Mouse (Mus musculus): ENCODE measurements around the gene Tmem179.
A peak's percentile ranks its signal among the peaks of the same experiment; 100 is the strongest.

The Tmem179 gene

DNA sequence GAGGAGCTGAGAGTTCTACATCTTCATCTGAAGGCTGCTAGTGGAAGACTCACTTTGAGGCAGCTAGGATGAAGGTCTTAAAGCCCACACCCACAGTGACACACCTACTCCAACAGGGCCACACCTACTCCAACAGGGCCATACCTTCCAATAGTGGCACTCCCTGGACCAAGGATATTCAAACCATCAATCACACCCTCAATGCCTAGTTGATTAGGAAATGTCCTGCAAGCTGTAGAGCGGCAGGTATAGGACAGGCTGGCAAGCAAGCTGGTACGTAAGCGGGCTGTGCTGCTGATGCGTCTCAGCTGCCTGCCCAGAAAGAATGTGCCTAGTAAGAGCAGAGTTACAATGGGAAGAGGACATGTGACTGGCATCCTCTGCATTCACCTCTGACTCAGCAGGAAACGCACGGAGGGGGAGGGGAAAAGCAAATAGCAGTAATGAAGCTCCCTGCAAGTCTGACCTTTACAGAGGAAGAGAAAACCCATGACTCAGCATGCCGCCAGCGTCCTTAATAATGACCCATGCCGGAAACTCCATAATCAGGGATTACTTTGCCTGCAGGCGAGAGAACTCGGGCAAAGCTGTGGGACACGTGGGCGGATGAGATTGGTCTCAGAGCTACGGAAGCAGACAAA, at the start of gene Tmem179:
Gene Tmem179, minus strand, starts transcription at position 51 of the 641 bp plus-strand sequence.
- DNase-seq (ENCODE audit: low spot score) = peak; percentile 80

DNA sequence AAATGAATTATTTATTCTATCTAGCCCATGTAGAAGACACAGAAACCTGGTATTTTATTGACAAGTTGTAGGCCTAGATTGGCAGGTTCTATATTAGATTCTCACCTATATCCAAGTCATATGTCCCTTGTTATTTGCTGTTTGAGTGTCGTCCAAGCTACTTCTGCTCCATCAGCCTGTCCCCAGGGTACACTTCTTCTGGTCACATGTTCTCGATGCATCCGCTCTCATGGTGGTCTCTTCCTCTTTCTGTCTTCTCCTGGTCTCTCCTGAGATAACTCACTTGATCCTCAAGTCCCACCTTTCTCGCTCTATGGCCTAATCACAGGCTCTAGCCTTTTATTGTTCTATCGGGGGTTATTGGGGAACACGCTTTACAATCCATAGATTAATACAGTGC, 46.5 kb upstream of the Tmem179 start:
- DNase-seq (ENCODE audit: low spot score) = no peak

DNA sequence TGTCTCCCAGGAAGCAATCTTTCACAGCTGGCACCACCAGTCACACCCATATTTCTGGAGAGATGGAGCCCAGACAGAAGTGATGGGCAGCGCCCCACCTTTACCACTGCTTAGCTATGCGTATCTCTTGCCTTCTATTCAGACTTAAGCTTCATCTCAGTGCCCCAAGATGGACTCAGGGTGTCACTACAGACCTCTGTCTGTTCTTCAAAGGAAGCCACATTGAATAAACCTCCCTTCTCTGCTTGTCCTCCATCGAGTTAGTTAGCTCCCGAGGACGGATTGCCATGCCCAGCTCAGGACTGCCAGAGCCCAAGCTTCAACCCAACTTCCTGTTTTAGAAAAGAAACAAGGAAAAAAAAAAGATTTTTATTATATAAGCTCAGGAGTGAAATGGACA, 45.9 kb upstream of the Tmem179 start:
- no peak for DNase-seq (ENCODE audit: low spot score)

DNA sequence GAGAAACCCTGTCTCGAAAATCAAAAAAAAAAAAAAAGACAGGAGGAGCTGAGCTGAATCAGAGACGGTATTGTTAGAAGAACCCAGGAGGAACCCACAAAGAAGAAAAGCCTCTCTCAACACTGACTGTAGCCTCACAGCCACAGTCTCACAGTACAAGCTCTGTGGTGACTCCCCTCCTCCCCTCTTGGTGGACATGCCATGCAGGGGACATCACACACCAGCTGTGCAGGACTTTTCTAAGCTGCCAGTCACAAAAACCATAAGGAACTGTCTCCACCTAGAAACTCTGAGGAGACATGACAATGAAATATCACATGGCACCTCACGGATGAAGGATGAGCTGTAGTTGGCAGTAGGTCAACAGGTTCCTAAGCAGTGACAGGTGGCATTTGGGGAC, 44.6 kb upstream of the Tmem179 start:
- DNase-seq (ENCODE audit: low spot score) = no peak

DNA sequence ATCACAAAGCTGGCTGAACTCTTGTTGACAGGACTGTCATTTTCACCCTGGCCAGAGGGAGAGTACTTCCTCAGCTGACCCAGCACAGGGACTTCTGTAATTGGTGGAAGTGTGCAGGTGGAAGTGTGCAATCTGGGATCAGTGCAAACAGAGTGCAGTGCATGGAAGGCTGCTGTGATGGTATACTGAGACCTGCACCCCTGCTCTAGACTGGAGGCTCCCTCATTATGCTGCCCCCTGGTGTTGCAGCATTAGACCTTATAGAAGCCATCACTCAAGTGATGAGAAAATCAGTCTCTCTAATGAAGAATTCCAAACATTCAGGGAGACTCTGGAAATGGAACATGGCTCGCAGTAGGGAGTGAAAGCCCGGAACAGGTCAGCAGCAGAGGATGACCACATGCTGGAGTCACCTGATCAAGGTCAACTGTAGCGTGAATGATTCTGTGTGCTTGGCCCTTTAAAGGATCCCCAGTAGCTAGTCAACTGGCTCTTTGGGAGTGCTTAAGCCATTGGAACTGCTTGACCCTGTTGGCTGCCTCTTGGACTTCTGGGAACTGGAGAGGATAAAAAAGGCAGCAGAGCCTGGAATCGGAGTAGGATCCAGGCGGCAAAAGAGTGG, 43.7 kb upstream of the Tmem179 start:
- DNase-seq (ENCODE audit: low spot score) = peak; percentile 46

DNA sequence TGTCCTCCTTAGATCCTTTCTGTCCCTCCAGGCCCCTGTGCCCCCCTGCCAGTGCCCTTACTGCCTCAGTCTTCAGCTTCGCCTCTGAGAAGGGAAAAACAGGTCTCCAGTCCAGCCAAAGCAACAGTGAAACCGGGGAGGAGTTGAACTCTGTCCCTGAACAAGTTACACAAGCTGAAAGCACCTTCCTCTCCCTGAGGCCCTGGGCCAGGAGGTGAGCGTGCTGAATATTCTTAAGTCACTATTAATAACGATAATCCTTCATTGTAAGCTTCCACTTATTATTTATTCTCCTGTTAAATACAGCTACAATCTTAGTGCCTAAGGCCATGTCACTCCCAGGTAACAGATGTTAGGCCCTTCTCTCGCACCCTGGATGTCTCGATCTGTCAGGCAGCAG, 43.1 kb upstream of the Tmem179 start:
- no peak for DNase-seq (ENCODE audit: low spot score)

DNA sequence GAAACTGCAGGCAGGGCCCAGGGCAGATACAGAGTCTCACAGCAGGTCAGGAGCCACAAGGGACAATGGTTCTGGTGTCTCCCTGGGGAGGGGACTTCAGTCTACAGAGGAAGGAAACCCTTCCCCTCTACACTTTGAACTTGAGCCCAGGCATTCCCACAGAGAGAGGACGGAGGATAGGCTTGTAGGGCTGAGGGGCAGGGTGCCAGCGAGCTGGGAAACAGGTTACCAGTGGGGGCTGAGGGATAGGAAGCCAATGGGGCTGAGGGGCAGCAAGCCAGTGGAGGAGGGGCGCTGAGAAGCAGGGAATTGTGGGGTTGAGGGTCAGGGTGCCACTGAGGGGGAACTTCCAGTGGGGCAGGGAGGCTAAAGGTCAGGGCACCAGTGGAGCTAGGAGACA, 42.7 kb upstream of the Tmem179 start:
- no peak for DNase-seq (ENCODE audit: low spot score)

DNA sequence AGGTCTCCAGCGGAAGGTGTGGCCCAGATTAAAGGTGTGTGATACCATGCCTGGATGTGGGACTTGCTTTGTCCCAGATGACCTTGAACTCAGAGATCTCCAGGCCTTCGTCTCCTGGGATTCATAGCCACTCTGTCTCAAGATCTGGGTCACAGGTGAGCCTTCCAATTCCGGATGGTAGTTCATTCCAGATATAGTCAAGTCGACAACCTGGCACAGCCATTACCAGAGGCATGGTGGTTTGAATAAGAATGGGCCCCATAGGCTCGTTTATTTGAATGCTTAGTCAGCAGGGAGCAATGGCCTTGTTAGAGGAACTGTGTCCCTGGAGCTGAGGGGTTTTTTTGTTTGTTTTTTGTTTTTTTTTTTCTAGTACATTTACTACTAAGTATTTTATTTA, 40.7 kb upstream of the Tmem179 start:
- DNase-seq (ENCODE audit: low spot score) = no peak

DNA sequence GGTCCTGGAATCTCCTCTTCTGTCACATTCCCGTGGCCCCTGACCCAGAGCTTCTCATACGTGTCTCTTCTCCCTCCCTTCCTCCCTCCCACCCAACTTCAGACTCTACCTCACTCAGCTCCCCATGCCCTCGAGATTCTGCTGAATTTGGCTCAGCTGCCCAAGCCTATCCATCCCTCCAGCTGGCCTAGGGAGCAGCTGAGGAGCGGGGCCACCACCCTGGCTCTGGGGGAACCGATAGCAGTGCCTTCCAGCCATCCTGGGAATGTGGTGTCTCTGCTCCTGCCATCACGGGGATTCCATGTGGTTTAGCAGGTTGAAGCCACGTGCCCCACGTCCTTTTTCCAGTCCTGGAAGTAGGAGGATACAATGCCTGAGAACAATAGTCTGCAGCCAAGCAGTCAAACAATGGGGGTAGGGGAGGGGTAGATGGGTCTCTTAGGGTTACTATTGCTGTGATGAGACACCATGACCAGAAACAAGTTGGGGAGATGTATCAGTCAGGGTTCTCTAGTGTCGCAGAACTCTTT, 40.0 kb upstream of the Tmem179 start:
- DNase-seq (ENCODE audit: low spot score) = no peak

DNA sequence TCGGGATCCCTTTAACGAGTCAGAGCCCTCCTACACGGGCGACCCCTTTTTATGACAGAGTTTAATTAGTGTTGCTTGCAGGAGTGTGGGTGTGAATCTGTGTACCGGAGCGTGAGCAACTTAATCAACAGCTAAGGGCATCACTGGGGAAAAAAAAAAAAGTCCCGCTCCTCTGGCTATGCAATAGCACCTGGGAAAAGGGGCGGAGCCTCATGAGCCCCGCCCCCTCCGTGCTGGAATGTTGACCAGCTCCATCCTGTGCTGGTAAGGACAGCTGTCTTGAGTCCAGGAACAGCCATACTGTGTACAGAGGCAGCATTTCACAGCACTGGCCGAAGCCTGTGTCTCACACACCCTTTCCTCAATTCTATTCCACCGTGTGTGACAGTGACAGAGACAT, 38.4 kb upstream of the Tmem179 start:
- no peak for DNase-seq (ENCODE audit: low spot score)

DNA sequence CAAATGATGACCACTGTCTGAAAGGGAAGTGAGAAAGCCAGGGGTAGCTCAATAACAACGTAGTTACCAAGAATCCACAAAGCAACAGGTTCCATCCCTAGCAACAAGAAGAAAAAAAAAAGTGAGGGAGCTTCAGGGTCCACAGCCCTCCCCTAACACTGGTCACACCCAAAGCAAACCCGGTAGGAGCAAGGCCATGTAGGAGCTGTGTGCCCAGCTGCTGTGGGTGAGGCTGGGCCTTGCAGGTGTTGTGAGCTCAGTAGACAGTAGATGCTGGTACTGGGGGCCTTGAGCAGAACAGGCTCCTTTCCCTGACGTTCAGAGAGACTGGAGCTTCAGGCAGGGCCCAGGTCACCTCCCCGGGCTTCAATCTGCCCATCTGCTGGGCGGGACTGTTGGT, 36.0 kb upstream of the Tmem179 start:
- no peak for DNase-seq (ENCODE audit: low spot score)

DNA sequence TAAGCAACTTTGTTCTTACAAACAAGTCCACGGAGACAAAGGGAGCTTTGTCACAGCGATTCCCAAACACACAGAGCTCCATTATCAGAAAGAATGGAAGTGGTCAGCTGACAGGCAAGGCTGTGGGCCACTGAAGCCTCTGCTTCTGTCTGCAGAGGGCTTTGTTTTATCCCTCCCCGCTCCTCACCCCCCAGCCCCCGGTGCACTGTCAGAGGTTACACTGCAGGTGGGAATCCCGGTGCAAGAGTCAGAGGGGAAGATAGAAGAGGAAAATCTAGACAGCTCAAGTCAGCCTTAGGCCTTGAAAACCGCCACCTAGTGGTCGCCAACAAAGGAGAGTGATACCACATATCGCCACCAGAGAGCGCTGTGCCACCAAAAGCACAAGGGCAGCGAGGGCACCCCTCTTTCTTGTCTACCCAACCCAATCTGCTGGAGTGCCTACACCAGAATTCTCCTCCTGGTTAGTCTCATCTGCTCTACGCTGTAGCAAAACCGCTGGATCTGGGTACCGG, 35.4 kb upstream of the Tmem179 start:
- DNase-seq (ENCODE audit: low spot score) = peak; percentile 92

DNA sequence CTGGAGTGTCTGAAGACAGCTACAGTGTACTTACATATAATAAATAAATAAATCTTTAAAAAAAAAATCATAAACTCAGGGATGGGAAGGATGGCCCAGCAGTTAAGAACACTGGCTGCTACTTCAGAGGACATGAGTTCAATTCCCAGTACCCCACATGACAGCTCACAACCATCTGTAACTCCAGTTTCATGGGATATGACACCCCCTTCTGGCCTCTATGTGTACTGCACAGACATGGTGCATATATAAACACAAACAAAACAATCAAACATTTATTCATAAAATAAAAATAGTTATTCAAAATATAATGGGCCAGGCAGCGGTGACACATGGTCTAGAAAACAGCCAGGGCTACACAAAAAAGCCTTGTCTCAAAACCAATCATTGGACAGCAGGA, 32.7 kb upstream of the Tmem179 start:
- no peak for DNase-seq (ENCODE audit: low spot score)

DNA sequence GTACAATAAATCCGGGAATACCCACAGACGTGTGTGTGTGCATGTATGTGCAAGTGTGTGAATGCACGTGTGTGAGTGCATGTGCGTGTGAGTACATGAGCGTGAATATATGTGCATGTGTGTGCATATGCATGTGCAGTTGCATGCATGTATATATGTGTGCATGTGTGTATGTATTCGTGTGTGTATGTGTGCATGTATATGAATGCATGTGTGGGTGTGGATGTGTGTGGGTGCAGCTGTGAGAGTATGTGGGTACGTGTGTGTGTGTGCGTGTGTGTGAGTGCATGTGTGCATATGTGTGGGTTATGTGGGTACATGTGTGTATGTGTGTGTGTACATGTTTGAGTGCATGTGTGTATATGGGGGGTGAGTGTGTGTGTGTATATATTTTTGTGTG, 29.6 kb upstream of the Tmem179 start:
- DNase-seq (ENCODE audit: low spot score) = no peak

DNA sequence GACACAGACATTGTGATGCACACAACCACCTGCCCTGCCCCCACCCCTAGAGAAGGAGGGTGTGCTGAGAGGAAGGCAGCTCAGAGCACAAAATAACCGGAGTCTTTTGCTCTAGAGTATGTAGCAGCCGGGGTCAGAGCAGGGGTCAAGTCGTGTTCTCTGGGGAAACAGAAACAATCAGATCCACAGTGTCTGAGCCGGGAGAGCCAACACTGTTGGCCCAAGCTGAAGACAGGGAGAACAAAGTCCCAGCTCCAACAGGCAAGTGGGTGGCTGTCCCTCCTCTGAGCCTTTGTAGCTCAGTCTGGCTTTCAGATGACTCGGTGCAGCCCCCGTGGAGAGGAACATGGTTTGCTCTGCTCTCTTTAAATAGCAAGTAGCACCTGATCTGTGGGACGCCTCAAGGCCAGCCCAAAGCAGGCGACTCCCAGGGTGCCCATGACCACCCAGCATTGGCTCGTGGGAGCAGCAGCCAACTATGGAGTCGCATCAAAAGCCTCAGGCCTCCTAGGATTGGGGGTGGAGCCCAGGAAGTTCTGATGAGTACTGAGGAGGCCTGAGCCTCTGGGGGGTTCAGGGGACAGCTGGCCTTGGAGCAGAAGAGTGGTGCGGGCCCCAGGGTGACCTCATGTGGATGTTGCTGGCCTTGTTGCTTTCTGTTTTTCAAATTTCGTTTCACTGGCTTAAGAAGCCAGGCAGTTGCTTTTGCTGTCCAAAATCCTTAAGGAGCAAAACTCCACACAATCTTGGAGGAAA, 28.6 kb upstream of the Tmem179 start:
- peak; percentile 66 for DNase-seq (ENCODE audit: low spot score)

DNA sequence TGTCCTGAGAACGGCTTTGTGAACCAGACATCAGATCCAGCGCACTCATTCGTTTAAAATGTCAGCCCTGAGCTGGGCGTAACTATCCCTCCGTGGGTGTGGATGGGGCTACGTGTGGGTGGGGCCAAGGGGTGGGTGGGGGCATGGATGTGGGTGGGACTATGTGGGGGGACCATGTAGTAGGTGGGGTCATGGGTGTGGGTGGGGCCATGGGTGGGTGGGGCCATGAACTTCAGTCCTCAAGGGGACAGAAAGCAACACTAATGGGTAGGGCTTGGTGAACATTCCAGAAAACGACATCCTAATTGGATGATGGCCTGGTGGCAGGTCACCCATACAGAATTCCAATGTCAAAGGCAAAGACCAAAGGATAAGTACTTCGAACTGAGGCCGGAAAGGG, 27.4 kb upstream of the Tmem179 start:
- DNase-seq (ENCODE audit: low spot score) = no peak

DNA sequence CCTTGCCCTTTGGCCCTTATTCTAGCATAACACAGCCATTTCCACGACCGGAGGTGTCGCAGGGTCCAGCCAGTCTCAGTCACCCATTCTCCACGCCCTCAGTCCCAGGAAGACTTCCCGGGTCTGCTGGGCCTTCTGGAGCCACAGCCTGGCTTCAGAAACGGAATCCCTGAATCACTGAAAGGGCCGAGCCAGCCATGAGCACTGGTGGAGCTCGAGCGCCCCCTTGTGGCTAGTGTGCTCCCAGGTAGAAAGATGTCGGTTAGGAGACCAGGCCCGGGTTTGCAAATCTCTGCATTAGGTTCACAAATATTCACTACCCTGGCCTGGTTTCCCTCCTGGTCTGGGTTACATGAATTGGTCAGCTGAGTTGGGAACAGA, 26.4 kb upstream of the Tmem179 start:
- peak; percentile 94 for DNase-seq (ENCODE audit: low spot score)

DNA sequence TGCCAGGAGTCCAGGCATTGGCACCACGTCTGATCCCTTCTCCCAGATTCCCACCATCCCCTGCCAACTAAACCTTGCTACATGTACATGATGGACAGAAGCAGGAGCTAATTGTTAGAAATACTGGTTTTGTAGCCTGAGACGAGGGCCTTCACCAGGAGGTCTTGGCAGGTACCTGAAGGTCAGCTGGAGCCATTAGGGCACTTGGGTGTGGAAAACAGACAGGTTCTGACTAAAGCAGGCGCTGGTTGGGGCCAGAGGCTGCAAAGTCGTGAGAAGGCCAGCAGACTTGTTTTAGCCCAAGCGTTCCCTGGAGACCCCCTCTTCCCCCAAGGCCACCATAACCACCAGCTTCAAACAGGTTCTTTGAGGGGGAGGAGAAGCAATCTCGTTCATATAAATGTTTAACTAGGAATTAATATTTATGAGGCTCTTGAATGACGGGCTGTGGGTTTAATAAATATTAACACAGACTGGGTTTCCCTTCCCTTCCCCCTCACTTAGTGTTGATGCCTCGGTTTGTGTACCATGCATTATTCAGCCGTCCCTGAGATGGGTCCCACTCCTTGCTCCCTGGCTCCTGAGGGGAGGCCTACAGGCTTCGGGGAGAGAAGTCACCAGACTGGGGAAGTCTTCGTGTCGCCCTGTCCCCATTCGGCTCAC, 25.8 kb upstream of the Tmem179 start:
- DNase-seq (ENCODE audit: low spot score) = no peak

DNA sequence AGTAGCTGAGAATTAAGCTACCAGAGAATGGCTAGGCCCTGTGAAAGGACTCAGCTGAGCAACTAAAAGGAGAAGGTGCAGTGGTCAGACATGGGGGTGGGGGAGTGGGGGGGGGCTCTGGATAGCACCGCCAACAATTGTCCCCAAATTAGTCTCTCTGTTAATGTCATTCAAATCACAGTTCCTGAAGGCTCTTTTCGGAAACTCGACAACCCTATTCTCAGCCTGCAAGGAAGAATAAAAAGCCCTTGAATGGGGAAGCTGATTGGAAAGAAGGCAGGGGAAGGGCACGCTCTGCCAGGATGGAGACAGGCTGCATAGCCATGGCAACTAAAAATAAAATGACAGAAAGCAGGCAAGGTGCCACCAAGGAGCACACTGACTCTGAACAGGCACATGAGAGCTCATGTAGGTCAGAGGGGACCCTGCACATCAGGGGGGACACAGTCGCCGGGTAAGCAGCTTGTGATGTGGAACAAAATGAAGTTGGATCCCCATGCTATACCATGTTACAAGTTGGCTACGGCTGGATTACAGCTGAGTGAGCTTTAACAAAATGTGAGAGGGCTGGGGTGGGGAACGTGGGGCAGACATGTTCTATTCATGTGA, 25.0 kb upstream of the Tmem179 start:
- no peak for DNase-seq (ENCODE audit: low spot score)

DNA sequence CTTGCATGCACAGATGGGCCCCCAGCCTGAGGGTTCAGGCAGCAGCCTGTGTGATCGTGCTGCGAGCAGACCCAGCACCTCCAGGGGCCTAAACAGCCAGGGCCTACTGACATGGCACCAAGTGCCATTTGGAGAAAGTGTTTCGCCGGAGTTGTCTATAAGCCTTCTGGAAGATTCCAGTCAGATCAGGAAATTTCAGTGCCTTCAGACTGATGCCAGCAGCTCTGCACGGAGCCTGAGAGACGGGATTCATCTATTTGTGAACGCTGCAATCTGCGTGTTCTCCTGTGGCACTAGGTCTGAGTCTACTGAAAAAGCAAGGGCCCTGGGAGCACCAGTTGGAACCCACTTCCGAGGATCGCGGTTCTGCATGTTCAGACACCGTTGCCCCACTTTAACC, 23.8 kb upstream of the Tmem179 start:
- no peak for DNase-seq (ENCODE audit: low spot score)

DNA sequence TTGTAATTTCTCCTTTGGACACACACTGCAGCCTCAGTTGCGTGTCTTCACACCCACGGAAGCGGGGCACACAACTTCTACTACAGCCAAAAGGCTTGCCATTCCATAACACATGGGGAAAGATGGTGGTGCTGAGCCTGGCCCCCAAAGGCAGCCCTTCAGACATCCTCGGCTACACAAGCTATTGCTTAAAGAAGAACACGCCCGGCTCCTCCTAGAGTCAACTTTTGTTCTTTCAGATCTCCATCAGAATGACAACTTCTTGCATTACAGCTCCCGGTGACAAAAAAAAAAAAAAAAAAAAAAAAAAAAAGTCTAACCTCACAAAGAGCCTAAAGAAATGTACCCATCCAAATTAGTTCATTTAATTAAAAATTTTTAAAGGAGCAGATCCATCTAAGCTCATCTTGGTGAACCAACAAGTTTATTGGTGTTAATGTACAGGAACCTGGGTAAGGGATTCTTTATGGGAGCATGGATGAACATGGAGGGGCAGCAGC, 23.0 kb upstream of the Tmem179 start:
- no peak for DNase-seq (ENCODE audit: low spot score)

DNA sequence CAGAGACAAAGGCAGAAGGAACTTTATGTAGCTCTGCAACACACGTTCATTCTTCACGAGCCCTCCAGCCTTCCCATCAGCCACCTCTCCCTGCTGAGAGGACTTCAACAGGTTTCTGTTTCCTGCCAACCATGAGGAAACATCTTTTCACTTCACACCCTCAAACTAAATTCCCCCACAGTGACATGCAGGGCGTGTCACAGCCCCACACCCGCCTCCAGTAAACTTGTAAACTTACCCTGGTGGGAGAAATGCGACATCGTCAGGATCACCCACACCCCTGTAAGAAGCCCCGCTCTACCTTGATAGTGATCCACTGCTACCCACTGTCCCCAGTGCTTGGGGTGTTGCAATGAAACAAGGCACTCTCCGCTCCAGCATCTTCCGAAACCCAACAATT, 21.8 kb upstream of the Tmem179 start:
- DNase-seq (ENCODE audit: low spot score) = no peak
